Mouse (Mus musculus) common myeloid progenitor, adult 5-6 weeks (primary cell): ENCODE measurements around the gene Fam92a. TPM values are rescaled to one million over a fixed set of nuclear protein-coding genes. Genes with fewer than 3 reads are reported as not detected.
"Not testable (repeated sequence)": the region's sequence is repeated elsewhere in the genome, so short reads cannot be mapped to it uniquely, and the experiment has no call there.

ENCODE experiments used
- ATAC-seq: replicated peaks from 2 replicates; pipeline ENCODE4 v1.8.0; 2016; ENCODE audit warnings: low read depth, mild to moderate bottlenecking, moderate TSS enrichment, inconsistent platforms; ENCODE audit not compliant: poor library complexity, severe bottlenecking
- total RNA-seq: library from RNA; stranded (forward); fragments of 200-1000, 187-1606 nt; gene quantifications from 2 replicates; pipeline ENCODE4 v1.2.3, GENCODE M21; 2017

Gene Fam92a
- 67.8 and 84.0 TPM in 2 replicates for total RNA-seq

DNA sequence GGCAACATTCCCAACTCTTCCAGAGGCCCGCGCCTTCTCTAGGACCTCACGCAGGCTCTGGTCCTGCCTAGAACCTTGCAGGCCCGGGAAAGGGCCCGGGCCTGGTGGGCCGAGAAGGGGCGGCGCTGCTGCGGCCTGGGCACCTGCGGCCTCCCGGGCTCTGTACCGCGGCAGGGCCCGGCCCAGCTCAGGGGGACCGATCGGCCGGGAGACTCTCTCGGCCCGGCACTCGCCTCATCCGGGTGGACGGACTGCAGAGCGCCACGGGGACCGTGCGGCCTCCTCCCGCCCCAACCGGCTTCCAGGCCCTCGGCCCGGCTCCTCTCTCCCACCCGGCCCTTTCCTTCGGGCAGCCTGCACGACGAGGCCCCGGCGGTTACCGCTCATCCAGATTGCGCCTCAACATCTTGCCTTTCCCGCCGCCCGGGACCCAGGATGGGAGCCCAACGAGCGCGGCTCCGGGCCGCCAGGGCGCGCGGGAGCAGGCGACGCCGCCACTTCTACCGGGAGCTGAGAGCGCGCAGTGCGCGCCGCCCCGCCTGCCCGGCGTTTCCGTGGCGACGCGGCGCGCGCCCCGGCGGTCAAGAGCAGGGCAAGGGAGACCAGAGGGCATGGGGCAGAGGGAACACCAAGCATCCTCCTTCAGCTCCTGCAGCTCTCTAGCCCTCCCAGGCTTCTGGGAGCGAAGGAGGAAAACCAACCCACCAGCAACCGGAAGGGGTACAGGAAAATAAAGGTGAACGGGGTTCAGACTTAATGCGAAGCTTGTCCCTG lies at the start of gene Fam92a:
TSS of gene Fam92a (minus strand) at position 698 of the 774 bp plus-strand sequence.
- ATAC-seq, result peak; percentile 66

GRCm38 (mm10) chr4:12178992-12179391 lies 7.2 kb upstream of the Fam92a start:
- ATAC-seq, result no peak

GRCm38 (mm10) chr4:12170986-12171317 lies 863 bp downstream of the Fam92a start:
- ATAC-seq, result no peak

- no peak for ATAC-seq
These were observed 24.2 kb downstream of the Fam92a start for GRCm38 (mm10) chr4:12147660-12148059.

GRCm38 (mm10) chr4:12141516-12141915 lies 30.3 kb downstream of the Fam92a start:
- ATAC-seq, result not testable (repeated sequence)

GRCm38 (mm10) chr4:12140592-12141062 lies 31.2 kb downstream of the Fam92a start:
- not testable (repeated sequence) for ATAC-seq

DNA sequence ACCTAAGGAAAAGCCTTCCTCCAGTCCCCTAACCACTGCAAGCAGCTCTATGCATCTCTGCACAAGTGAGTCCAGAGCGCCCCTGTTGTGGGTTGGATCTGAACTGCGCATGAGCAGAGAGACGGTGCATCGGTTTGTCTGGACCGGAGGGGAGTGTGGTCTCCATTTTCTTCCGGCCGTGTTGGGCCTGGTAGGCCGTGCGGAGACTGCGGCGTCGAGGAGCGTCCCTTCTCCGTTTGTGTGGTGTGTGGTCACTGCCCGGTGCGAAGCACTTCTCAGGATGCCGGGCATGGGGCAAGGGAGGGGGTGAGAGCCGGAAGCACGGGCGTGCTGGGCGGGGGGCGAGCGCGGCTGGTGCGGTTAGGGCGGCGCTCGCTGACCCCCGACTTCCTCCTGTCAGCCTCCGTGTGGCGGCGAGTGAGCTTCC lies 31.7 kb downstream of the Fam92a start, which contains the start of gene Rbm12b1:
TSS of gene Rbm12b1 (plus strand) at position 124 of the 427 bp plus-strand sequence.
- ATAC-seq, result peak; percentile 92

Other genes with a start within 250 kb of the Fam92a start
- gene Gm10604, start 190.8 kb downstream of the Fam92a start, total RNA-seq, result not detected in 2 replicates
- 32.7 and 34.1 TPM in 2 replicates for gene Rbm12b2, start 82.6 kb downstream of the Fam92a start, total RNA-seq
- 14.2 and 21.0 TPM in 2 replicates for gene Rbm12b1, start 31.8 kb downstream of the Fam92a start, total RNA-seq